Mouse (Mus musculus) central nervous system, embryonic 14 days (tissue): Measurements from ENCODE around the gene Slc30a1. TPM values are rescaled to one million over a fixed set of nuclear protein-coding genes. Genes with fewer than 3 reads are reported as not detected.

Experiments used
- polyA plus RNA-seq: library from polyadenylated mRNA; depleted of rRNA; stranded (reverse); fragments of >200 nt; gene quantifications from 2 replicates; pipeline ENCODE4 v1.2.3, GENCODE M21; 2012; rRNA removed

The Slc30a1 gene
- 8.7 and 9.0 TPM in 2 replicates for polyA plus RNA-seq

DNA sequence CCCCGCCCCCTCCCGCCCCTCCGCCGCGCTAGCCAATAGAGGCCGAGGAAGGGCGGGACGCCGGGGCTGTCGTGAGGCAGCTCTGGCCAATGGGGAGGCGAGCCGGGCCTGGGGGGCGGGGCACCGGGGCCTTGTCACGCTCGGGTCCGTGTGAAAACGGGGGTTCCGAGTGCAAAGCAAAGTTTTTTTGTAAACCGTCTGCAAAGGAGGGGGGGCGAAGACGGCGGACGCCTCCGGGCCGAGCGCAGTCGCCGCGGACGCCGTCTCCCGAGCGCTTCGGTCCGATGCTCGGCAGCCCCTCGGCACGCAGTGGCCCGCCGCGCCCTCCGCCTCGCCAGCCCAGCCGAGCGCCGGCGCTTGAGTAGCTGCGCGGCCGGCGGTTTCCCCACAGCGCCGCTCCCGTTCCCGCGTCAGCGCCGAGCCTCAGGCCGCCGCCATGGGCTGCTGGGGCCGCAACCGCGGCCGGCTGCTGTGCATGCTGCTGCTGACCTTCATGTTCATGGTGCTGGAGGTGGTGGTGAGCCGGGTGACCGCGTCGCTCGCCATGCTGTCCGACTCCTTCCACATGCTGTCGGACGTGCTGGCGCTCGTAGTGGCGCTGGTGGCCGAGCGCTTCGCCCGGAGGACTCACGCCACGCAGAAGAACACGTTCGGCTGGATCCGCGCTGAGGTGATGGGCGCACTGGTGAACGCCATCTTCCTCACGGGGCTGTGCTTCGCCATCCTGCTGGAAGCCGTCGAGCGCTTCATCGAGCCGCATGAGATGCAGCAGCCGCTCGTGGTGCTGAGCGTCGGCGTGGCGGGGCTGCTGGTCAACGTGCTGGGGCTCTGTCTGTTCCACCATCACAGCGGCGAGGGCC, at the start of gene Slc30a1:
Gene Slc30a1, plus strand, starts transcription at position 197 of the 860 bp plus-strand sequence.

Other genes starting within 250 kb of the Slc30a1 start
- 26.9 and 27.2 TPM in 2 replicates for gene Lpgat1, start 188.9 kb upstream of the Slc30a1 start, polyA plus RNA-seq
- 9.6 and 12.2 TPM in 2 replicates for gene Nek2, start 85.3 kb upstream of the Slc30a1 start, polyA plus RNA-seq
- gene Rd3, start 70.6 kb downstream of the Slc30a1 start, polyA plus RNA-seq = 2.0 and 2.4 TPM in 2 replicates
- 3.6 and 7.3 TPM in 2 replicates for gene Traf5, start 185.8 kb downstream of the Slc30a1 start, polyA plus RNA-seq
- gene Rcor3, start 231.3 kb downstream of the Slc30a1 start, polyA plus RNA-seq = 39.8 and 42.8 TPM in 2 replicates